Mouse (Mus musculus) neural tube, embryonic 12.5 days (tissue): ENCODE data around the gene Csmd2. TPM values are rescaled to one million over a fixed set of nuclear protein-coding genes. Genes with fewer than 3 reads are reported as not detected.
A peak's percentile ranks its signal among the peaks of the same experiment; 100 is the strongest.

Source experiments
- ATAC-seq: fragments of 200-750 bp; cut with Nextera tagmentation; 2 replicates; pipeline ENCODE4 v1.8.0; 2017; ENCODE audit warnings: low read depth, mild to moderate bottlenecking, moderate TSS enrichment, moderate library complexity; ENCODE audit not compliant: low FRiP score
- H3K27ac ChIP-seq: fragments of 300-500 bp; sonication (generic); 2 replicates; pipeline ENCODE4 v1.5.1; 2016
- H3K27me3 ChIP-seq: fragments of 300-500 bp; sonication (generic); replicated peaks from 2 replicates; pipeline ENCODE4 v1.6.1; 2016; ENCODE audit warnings: mild to moderate bottlenecking
- H3K36me3 ChIP-seq: fragments of 300-500 bp; sonication (generic); 2 replicates; pipeline ENCODE4 v1.6.1; 2016; ENCODE audit warnings: mild to moderate bottlenecking
- H3K4me1 ChIP-seq: fragments of 300-500 bp; sonication (generic); 2 replicates; pipeline ENCODE4 v1.6.1; 2016
- H3K4me2 ChIP-seq: fragments of 300-500 bp; sonication (generic); replicated peaks from 2 replicates; pipeline ENCODE4 v1.6.1; 2016; ENCODE audit warnings: mild to moderate bottlenecking
- H3K4me3 ChIP-seq: fragments of 300-500 bp; sonication (generic); 2 replicates; pipeline ENCODE4 v1.5.1; 2016
- H3K9ac ChIP-seq: fragments of 300-500 bp; sonication (generic); 2 replicates; pipeline ENCODE4 v1.6.1; 2016; ENCODE audit warnings: mild to moderate bottlenecking
- H3K9me3 ChIP-seq: fragments of 300-500 bp; sonication (generic); 2 replicates; pipeline ENCODE4 v1.6.1; 2016; ENCODE audit warnings: mild to moderate bottlenecking
- WGBS: fragments of 180-500 bp; shearing (Covaris S2); methylation state at CpG from one replicate; pipeline ENCODE4 v1.1.7; 2016; 5-methylcytosine and 5-hydroxymethylcytosine counted together
- polyA plus RNA-seq: library from polyadenylated mRNA; unstranded; fragments of >200 nt; fragmentation: Nextera tagmentation; extraction: Ambion mirVana; gene quantifications from 2 replicates; pipeline ENCODE4 v1.2.1, GENCODE M21; 2016

Gene Csmd2
- polyA plus RNA-seq, 1 experiment from 2014 or later, result 4.8 TPM

DNA sequence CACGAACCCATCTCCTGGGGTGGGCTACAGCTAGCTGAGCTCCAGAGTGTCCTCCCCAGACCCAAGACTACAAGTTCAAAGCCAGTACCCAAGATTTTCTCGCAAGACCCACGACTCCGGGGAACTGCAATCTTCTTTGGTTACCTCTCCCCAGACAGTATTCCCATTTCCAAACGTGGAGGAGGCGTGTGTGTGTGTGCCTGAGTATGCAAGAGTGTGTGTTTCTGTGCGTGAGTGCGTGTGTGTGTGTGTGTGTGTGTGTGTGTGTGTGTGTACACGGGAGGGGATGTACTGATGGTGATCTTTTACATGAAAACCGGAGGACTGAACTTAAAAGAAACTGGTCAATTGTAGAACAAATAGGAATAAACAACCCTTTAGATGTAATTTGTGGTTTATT, 387 bp upstream of the Csmd2 start:
- peaks cover 63% of the 10 kb centered on the region for H3K27me3 ChIP-seq
- ATAC-seq, result no peak
- peak overlapping the region; percentile 33; the same call in 1 of the 2 replicates for H3K9ac ChIP-seq

DNA sequence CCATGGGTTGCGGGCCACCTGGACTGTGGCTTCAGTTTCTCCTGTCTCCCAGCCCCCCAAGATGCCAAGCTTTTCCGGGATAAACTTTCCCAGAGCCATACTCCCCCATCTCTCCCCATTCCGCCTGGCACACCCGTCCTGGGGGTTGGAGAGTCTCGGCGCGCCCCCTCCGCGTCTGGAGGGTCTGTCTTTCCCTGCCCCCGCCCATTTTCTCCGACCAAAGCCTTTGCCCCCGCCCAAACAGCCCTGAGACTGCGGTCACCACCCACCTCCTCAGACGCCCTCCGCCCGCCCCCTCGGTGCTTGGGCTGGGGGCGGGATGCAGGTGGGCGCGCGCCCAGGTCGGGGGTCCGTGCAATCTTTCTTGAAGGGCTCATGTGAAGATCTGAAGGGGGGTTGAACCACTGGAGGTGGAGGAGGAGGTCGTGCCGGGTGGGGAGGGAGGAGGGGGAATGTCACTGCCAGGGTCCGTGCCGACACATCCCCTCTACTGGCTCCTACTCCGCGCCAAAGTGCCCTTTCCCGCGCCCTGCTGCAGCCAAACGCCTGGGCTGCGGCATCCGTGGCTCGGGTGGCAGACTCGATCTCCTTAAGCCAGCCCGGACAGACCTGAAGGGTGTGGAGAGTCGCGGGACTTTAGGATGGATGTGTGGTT, 996 bp downstream of the Csmd2 start:
- Histone ChIP-seq H3K4me1 (peaks cover 20% of the 10 kb centered on the region), H3K4me3 (peak overlapping the region; percentile 66), H3K9ac (peak overlapping the region; percentile 81), H3K27ac (no peak overlapping the region), H3K4me2 (peak overlapping the region; percentile 80), H3K9me3 (no peaks in the 10 kb centered on the region), H3K36me3 (no peaks in the 10 kb centered on the region), H3K27me3 (peaks cover 59% of the 10 kb centered on the region)
- under 1% methylated on average over 39 of the region's 39 CpGs for WGBS
- ATAC-seq, result peak; percentile 30; the same call in 1 of the 2 replicates

More for the DNA sequence above, 387 bp upstream of the Csmd2 start:
- Histone ChIP-seq H3K4me3 (peak overlapping the region; percentile 66), H3K4me2 (peak overlapping the region; percentile 80), H3K4me1 (peaks cover 20% of the 10 kb centered on the region), H3K27ac (no peak overlapping the region), H3K36me3 (no peaks in the 10 kb centered on the region), H3K9me3 (no peaks in the 10 kb centered on the region)
- WGBS, result 4% methylated on average over 10 of the region's 10 CpGs

GRCm38 (mm10) chr4:127989347-127989995, 1.8 kb downstream of the Csmd2 start:
- 9% methylated on average over 18 of the region's 18 CpGs for WGBS
- peaks cover 55% of the 10 kb centered on the region for H3K27me3 ChIP-seq
- H3K27ac ChIP-seq, result no peak overlapping the region
- H3K4me2 ChIP-seq, result peak overlapping the region; percentile 80
- H3K36me3 ChIP-seq, result no peaks in the 10 kb centered on the region
- H3K4me1 ChIP-seq, result peaks cover 20% of the 10 kb centered on the region
- no peaks in the 10 kb centered on the region for H3K9me3 ChIP-seq
- H3K9ac ChIP-seq, result peak overlapping the region; percentile 81; the same call in 1 of the 2 replicates
- ATAC-seq, result no peak
- peak overlapping the region; percentile 66 for H3K4me3 ChIP-seq

GRCm38 (mm10) chr4:127999281-127999680, 11.6 kb downstream of the Csmd2 start:
- Histone ChIP-seq H3K9ac (no peak overlapping the region), H3K27me3 (no peaks in the 10 kb centered on the region), H3K4me2 (no peak overlapping the region), H3K4me1 (no peaks in the 10 kb centered on the region), H3K9me3 (no peaks in the 10 kb centered on the region), H3K4me3 (no peak overlapping the region), H3K36me3 (no peaks in the 10 kb centered on the region), H3K27ac (no peak overlapping the region)
- WGBS, result 80% methylated on average over 3 of the region's 3 CpGs
- ATAC-seq, result no peak

DNA sequence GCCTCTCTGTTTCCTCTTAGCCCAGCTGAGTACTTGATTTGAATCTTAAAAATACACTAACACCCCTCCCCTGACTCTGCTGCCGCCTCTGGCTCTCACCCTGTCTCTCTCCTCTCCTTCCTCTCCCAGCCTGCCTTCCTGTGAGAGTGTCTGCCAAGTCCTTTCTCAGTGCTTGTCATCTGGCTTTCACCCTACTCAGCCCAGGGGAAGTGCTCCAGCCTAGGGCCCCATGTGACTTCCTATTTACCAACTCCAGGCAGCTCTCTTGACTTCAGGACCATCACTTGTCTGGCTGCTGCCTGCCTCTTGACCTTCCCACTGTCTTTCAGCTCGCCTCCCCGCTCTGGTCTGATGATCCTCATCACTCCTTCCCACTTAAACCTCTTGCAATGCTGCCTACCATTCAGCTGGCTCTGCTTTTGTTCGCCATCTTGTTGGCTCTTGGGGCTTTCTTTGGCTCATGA, 15.0 kb downstream of the Csmd2 start:
- Histone ChIP-seq H3K4me3 (no peak overlapping the region), H3K27me3 (no peaks in the 10 kb centered on the region), H3K9me3 (no peaks in the 10 kb centered on the region), H3K27ac (no peak overlapping the region), H3K4me2 (no peak overlapping the region), H3K4me1 (no peaks in the 10 kb centered on the region), H3K36me3 (no peaks in the 10 kb centered on the region), H3K9ac (no peak overlapping the region)
- ATAC-seq, result no peak
- WGBS, result 81% methylated on average over 4 of the region's 4 CpGs

DNA sequence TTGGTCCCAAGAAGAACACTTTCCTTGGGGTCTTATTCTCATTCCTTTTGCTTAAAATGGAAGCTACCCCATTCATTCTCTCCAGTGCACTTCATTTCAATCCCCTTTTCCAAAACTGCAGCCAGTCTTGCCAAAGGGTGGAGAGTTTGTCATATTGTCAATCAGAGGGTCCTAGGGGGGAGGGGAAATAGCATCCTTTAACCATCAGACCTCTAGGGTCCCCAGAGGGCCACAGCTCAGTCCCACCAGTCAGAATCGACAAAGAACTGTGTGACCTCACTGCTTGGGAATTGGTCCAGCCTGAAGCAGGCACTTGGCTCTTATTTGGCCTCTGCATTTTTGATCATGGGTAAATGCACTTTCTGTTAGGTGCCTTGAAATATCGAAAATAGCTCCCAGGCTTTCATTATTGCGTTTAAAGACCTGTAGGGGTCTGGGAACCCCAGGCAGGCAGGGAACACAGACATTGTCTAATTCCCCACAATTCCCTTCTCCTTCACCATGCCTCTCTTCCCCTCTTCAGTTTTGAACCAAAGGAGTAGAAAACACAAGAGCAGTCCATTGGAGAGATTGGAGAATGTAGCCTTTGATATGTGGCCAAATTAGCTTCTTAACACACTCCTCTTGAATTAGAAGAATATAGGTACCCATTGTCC, 17.3 kb downstream of the Csmd2 start:
- no peaks in the 10 kb centered on the region for H3K36me3 ChIP-seq
- ATAC-seq, result no peak
- H3K4me1 ChIP-seq, result no peaks in the 10 kb centered on the region
- WGBS, result 77% methylated on average over 3 of the region's 3 CpGs
- H3K4me3 ChIP-seq, result no peak overlapping the region
- no peaks in the 10 kb centered on the region for H3K27me3 ChIP-seq
- no peaks in the 10 kb centered on the region for H3K9me3 ChIP-seq
- H3K9ac ChIP-seq, result no peak overlapping the region
- no peak overlapping the region for H3K4me2 ChIP-seq
- H3K27ac ChIP-seq, result no peak overlapping the region

GRCm38 (mm10) chr4:128019465-128019864, 31.8 kb downstream of the Csmd2 start:
- Histone ChIP-seq H3K4me1 (no peaks in the 10 kb centered on the region), H3K9ac (no peak overlapping the region), H3K36me3 (no peaks in the 10 kb centered on the region), H3K4me3 (no peak overlapping the region), H3K27ac (no peak overlapping the region), H3K4me2 (no peak overlapping the region), H3K9me3 (no peaks in the 10 kb centered on the region), H3K27me3 (no peaks in the 10 kb centered on the region)
- ATAC-seq, result no peak
- WGBS, result 83% methylated on average over 2 of the region's 2 CpGs

DNA sequence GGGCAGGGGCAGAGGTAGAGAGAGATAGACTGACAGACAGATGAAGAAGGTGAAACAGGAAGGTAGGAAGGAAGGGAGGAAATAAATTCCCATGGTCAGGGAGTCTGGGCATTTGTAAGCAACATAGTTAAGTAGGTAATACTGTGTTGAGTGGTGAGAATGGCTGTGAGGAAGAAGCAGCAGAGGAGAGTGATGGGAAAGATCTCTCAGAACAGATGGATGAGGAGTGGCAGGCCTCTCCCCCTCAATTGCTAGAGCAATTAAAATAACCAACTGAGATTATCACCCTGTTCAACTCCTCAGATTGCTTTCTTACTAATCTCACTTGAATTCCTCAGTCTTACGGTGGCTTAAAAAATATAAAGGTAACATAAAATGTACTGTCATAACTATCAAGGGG, 40.6 kb downstream of the Csmd2 start:
- Histone ChIP-seq H3K9ac (no peak overlapping the region), H3K9me3 (no peaks in the 10 kb centered on the region), H3K27me3 (no peaks in the 10 kb centered on the region), H3K36me3 (no peaks in the 10 kb centered on the region), H3K4me1 (no peaks in the 10 kb centered on the region), H3K27ac (no peak overlapping the region), H3K4me3 (no peak overlapping the region), H3K4me2 (no peak overlapping the region)
- WGBS, result 83% methylated on average over 1 of the region's 1 CpGs
- no peak for ATAC-seq

DNA sequence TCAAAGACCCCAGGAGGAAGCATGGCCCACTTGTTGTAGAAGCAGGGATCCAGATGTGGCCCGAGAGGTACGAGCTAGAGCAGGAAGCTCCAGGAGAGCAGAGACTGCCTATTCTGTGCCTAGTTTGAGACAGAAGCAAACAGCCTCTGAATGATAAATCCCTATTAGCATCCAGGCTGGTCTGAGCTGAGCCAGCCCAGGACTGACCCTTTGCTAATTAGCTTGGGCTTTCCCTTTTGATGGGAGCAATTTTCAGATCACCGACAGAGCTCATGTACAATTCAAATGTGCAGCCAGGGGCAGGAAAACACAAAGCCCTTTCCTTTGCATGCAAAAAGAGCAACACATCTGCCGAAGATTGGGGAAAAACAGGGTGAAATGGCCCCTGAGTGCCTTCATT, 54.2 kb downstream of the Csmd2 start:
- Histone ChIP-seq H3K27me3 (no peaks in the 10 kb centered on the region), H3K4me1 (no peaks in the 10 kb centered on the region), H3K9me3 (no peaks in the 10 kb centered on the region), H3K27ac (no peak overlapping the region), H3K9ac (no peak overlapping the region), H3K36me3 (no peaks in the 10 kb centered on the region), H3K4me3 (no peak overlapping the region), H3K4me2 (no peak overlapping the region)
- no peak for ATAC-seq
- 45% methylated on average over 4 of the region's 4 CpGs for WGBS

DNA sequence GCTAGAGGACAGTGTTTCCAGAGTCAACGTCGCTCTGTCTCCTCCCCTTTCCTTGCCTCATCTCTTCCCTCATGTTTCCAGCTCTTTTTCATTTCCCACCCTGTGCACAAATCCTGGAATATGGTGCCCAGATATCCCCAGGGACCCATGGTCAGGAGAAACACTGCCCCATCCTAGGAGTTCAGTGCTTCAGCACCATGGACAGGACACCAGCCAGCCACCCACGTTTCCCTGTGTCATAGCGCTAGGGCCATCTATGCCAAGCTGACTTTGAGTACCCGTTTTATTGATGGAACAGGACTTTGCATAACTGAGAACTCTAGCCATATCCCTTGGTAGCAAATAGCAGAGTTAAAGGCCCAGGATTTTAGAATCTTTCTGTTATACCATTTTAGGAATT, 55.0 kb downstream of the Csmd2 start:
- H3K4me2 ChIP-seq, result no peak overlapping the region
- H3K27ac ChIP-seq, result no peak overlapping the region
- H3K36me3 ChIP-seq, result no peaks in the 10 kb centered on the region
- no peaks in the 10 kb centered on the region for H3K9me3 ChIP-seq
- H3K4me3 ChIP-seq, result no peak overlapping the region
- WGBS, result 33% methylated on average over 5 of the region's 5 CpGs
- ATAC-seq, result no peak
- H3K9ac ChIP-seq, result no peak overlapping the region
- H3K27me3 ChIP-seq, result no peaks in the 10 kb centered on the region
- H3K4me1 ChIP-seq, result no peaks in the 10 kb centered on the region

DNA sequence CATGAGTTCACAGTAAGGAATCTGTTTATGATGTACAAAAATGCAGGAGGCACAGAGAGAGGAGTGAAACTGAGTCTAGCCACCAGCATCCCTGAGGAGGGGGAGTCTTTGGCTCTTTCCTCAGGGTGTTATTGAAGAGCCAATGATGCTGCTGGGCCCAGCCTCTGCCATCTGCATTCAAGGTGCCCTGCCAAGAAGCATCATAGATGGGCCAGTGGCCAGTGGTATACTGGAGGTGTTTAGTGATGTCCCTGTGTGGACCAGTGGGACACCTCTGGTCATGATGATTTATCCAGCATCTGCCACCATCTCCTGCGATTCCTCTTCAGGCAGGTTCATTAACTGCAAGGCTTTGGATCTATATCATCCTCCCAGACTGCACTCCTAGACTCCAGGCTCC, 61.1 kb downstream of the Csmd2 start:
- no peak for ATAC-seq
- no peak overlapping the region for H3K27ac ChIP-seq
- no peaks in the 10 kb centered on the region for H3K36me3 ChIP-seq
- no peak overlapping the region for H3K9ac ChIP-seq
- no peaks in the 10 kb centered on the region for H3K9me3 ChIP-seq
- H3K4me3 ChIP-seq, result no peak overlapping the region
- no peaks in the 10 kb centered on the region for H3K4me1 ChIP-seq
- no peaks in the 10 kb centered on the region for H3K27me3 ChIP-seq
- 79% methylated on average over 1 of the region's 1 CpGs for WGBS
- H3K4me2 ChIP-seq, result no peak overlapping the region

- Histone ChIP-seq H3K4me1 (no peaks in the 10 kb centered on the region), H3K4me2 (no peak overlapping the region), H3K9me3 (no peaks in the 10 kb centered on the region), H3K36me3 (no peaks in the 10 kb centered on the region), H3K4me3 (no peak overlapping the region), H3K27me3 (no peaks in the 10 kb centered on the region), H3K9ac (no peak overlapping the region), H3K27ac (no peak overlapping the region)
- 88% methylated on average over 8 of the region's 8 CpGs for WGBS
- ATAC-seq, result no peak
These were observed 65.0 kb downstream of the Csmd2 start for GRCm38 (mm10) chr4:128052701-128053100.
